Mouse (Mus musculus) hindbrain, embryonic 14.5 days (tissue): ENCODE results near the gene Cd59a. TPM values are rescaled to one million over a fixed set of nuclear protein-coding genes. Genes with fewer than 3 reads are reported as not detected.

ENCODE experiments used
- ATAC-seq: fragments of 200-750 bp; cut with Nextera tagmentation; 2 replicates; pipeline ENCODE4 v1.8.0; 2017; ENCODE audit warnings: moderate number of reproducible peaks, mild to moderate bottlenecking, moderate TSS enrichment, moderate library complexity; ENCODE audit not compliant: low FRiP score
- DNase-seq: peaks from one replicate; pipeline ENCODE4 v3.0.0-alpha.2; 2015; ENCODE audit warnings: low spot score
- H3K27ac ChIP-seq: fragments of 300-500 bp; sonication (generic); 2 replicates; pipeline ENCODE4 v1.5.1; 2014; ENCODE audit warnings: mild to moderate bottlenecking, moderate library complexity
- H3K27me3 ChIP-seq: fragments of 300-500 bp; sonication (generic); 2 replicates; pipeline ENCODE4 v1.6.1; 2014; ENCODE audit warnings: mild to moderate bottlenecking, low read length, mixed read lengths; ENCODE audit not compliant: control insufficient read depth, insufficient read depth
- H3K36me3 ChIP-seq: fragments of 300-500 bp; sonication (generic); replicated peaks from 2 replicates; pipeline ENCODE4 v1.6.1; 2014; ENCODE audit not compliant: control insufficient read depth, insufficient read depth
- H3K4me1 ChIP-seq: fragments of 300-500 bp; sonication (generic); replicated peaks from 2 replicates; pipeline ENCODE4 v1.6.1; 2014; ENCODE audit warnings: antibody characterized with exemption, low read length, mixed read lengths; ENCODE audit not compliant: control insufficient read depth, insufficient read depth
- H3K4me2 ChIP-seq: fragments of 300-500 bp; sonication (generic); replicated peaks from 2 replicates; pipeline ENCODE4 v1.6.1; 2014; ENCODE audit warnings: mild to moderate bottlenecking, moderate library complexity
- H3K4me3 ChIP-seq: fragments of 300-500 bp; sonication (generic); replicated peaks from 2 replicates; pipeline ENCODE4 v1.5.1; 2014; ENCODE audit warnings: mild to moderate bottlenecking, low read length
- H3K9ac ChIP-seq: fragments of 300-500 bp; sonication (generic); 2 replicates; pipeline ENCODE4 v1.6.1; 2014
- H3K9me3 ChIP-seq: fragments of 300-500 bp; sonication (generic); 2 replicates; pipeline ENCODE4 v1.6.1; 2016; ENCODE audit warnings: low read length; ENCODE audit not compliant: control insufficient read depth
- WGBS: fragments of 180-500 bp; shearing (Covaris S2); extraction: QIAGEN DNeasy Blood & Tissue Kit; methylation state at CpG from one replicate; pipeline ENCODE4 v1.1.7; 2014; 5-methylcytosine and 5-hydroxymethylcytosine counted together
- polyA plus RNA-seq: library from polyadenylated mRNA; unstranded; fragments of >200 nt; fragmentation: Nextera tagmentation; extraction: Ambion mirVana; gene quantifications from 2 replicates; pipeline ENCODE4 v1.2.1, GENCODE M21; 2014

The Cd59a gene
- polyA plus RNA-seq, 1 experiment from 2014 or later, result 16.6 TPM

GRCm38 (mm10) chr2:104130165-104130564 is 34.6 kb downstream of the Cd59a start:
- Histone ChIP-seq H3K4me2 (no peak overlapping the region), H3K36me3 (no peaks in the 10 kb centered on the region), H3K27ac (no peak overlapping the region), H3K27me3 (no peaks in the 10 kb centered on the region), H3K4me1 (no peaks in the 10 kb centered on the region), H3K4me3 (no peak overlapping the region), H3K9me3 (no peaks in the 10 kb centered on the region), H3K9ac (no peak overlapping the region)
- ATAC-seq, result no peak
- 81% methylated on average over 6 of the region's 6 CpGs for WGBS
- no peak for DNase-seq

GRCm38 (mm10) chr2:104130969-104131368 is 35.4 kb downstream of the Cd59a start:
- WGBS, result 60% methylated on average over 3 of the region's 3 CpGs
- no peak for DNase-seq

GRCm38 (mm10) chr2:104132266-104132859 is 36.8 kb downstream of the Cd59a start:
- DNase-seq (no peak), ATAC-seq (no peak)
- Histone ChIP-seq H3K27ac (no peak overlapping the region), H3K36me3 (no peaks in the 10 kb centered on the region), H3K4me2 (no peak overlapping the region), H3K9ac (no peak overlapping the region), H3K4me3 (no peak overlapping the region), H3K27me3 (no peaks in the 10 kb centered on the region), H3K9me3 (no peaks in the 10 kb centered on the region), H3K4me1 (no peaks in the 10 kb centered on the region)
- 75% methylated on average over 7 of the region's 7 CpGs for WGBS

More at GRCm38 (mm10) chr2:104130969-104131368, 35.4 kb downstream of the Cd59a start:
- no peak overlapping the region for H3K27ac ChIP-seq
- no peaks in the 10 kb centered on the region for H3K27me3 ChIP-seq
- H3K9me3 ChIP-seq, result no peaks in the 10 kb centered on the region
- H3K9ac ChIP-seq, result no peak overlapping the region
- H3K36me3 ChIP-seq, result no peaks in the 10 kb centered on the region
- no peak overlapping the region for H3K4me2 ChIP-seq
- ATAC-seq, result no peak
- H3K4me1 ChIP-seq, result no peaks in the 10 kb centered on the region
- no peak overlapping the region for H3K4me3 ChIP-seq

- H3K4me2 ChIP-seq, result no peak overlapping the region
- H3K36me3 ChIP-seq, result no peaks in the 10 kb centered on the region
- WGBS, result 50% methylated on average over 12 of the region's 12 CpGs
- no peak overlapping the region for H3K27ac ChIP-seq
- no peak overlapping the region for H3K9ac ChIP-seq
- H3K4me3 ChIP-seq, result no peak overlapping the region
- DNase-seq (no peak), ATAC-seq (no peak)
- H3K9me3 ChIP-seq, result no peaks in the 10 kb centered on the region
- no peaks in the 10 kb centered on the region for H3K27me3 ChIP-seq
- no peaks in the 10 kb centered on the region for H3K4me1 ChIP-seq
Observed at GRCm38 (mm10) chr2:104133042-104133810, 37.6 kb downstream of the Cd59a start.

- no peak overlapping the region for H3K9ac ChIP-seq
- WGBS, result 51% methylated on average over 8 of the region's 8 CpGs
- H3K9me3 ChIP-seq, result no peaks in the 10 kb centered on the region
- no peaks in the 10 kb centered on the region for H3K36me3 ChIP-seq
- H3K4me2 ChIP-seq, result no peak overlapping the region
- peak; percentile 82 for ATAC-seq
- no peaks in the 10 kb centered on the region for H3K4me1 ChIP-seq
- no peak overlapping the region for H3K4me3 ChIP-seq
- no peaks in the 10 kb centered on the region for H3K27me3 ChIP-seq
- peak; percentile 91 for DNase-seq
- H3K27ac ChIP-seq, result no peak overlapping the region
Observed at GRCm38 (mm10) chr2:104134150-104135056, 38.8 kb downstream of the Cd59a start.

GRCm38 (mm10) chr2:104135920-104136319 is 40.3 kb downstream of the Cd59a start:
- no peak for ATAC-seq
- H3K36me3 ChIP-seq, result no peaks in the 10 kb centered on the region
- no peak overlapping the region for H3K27ac ChIP-seq
- no peaks in the 10 kb centered on the region for H3K9me3 ChIP-seq
- H3K9ac ChIP-seq, result no peak overlapping the region
- H3K4me1 ChIP-seq, result no peaks in the 10 kb centered on the region
- H3K4me3 ChIP-seq, result no peak overlapping the region
- DNase-seq, result no peak
- no peak overlapping the region for H3K4me2 ChIP-seq
- no peaks in the 10 kb centered on the region for H3K27me3 ChIP-seq
- WGBS, result 62% methylated on average over 2 of the region's 2 CpGs

GRCm38 (mm10) chr2:104142140-104142539 is 46.5 kb downstream of the Cd59a start:
- Histone ChIP-seq H3K9me3 (no peaks in the 10 kb centered on the region), H3K4me1 (no peaks in the 10 kb centered on the region), H3K4me2 (no peak overlapping the region), H3K27ac (no peak overlapping the region), H3K36me3 (no peaks in the 10 kb centered on the region), H3K9ac (no peak overlapping the region), H3K4me3 (no peak overlapping the region), H3K27me3 (no peaks in the 10 kb centered on the region)
- ATAC-seq (no peak), DNase-seq (no peak)
- WGBS, result 93% methylated on average over 8 of the region's 8 CpGs

- DNase-seq, result no peak
- H3K27me3 ChIP-seq, result no peaks in the 10 kb centered on the region
- H3K9ac ChIP-seq, result no peak overlapping the region
- peaks cover 6% of the 10 kb centered on the region for H3K36me3 ChIP-seq
- no peak overlapping the region for H3K4me2 ChIP-seq
- no peak overlapping the region for H3K27ac ChIP-seq
- 90% methylated on average over 12 of the region's 12 CpGs for WGBS
- H3K4me1 ChIP-seq, result no peaks in the 10 kb centered on the region
- no peaks in the 10 kb centered on the region for H3K9me3 ChIP-seq
- H3K4me3 ChIP-seq, result no peak overlapping the region
- ATAC-seq, result no peak
Observed at GRCm38 (mm10) chr2:104144004-104144403, 48.4 kb downstream of the Cd59a start.

GRCm38 (mm10) chr2:104145983-104146382 is 50.4 kb downstream of the Cd59a start:
- no peak overlapping the region for H3K27ac ChIP-seq
- no peaks in the 10 kb centered on the region for H3K4me1 ChIP-seq
- H3K4me3 ChIP-seq, result no peak overlapping the region
- peaks cover 6% of the 10 kb centered on the region for H3K36me3 ChIP-seq
- ATAC-seq, result no peak
- no peaks in the 10 kb centered on the region for H3K9me3 ChIP-seq
- no peak for DNase-seq
- no peaks in the 10 kb centered on the region for H3K27me3 ChIP-seq
- no peak overlapping the region for H3K4me2 ChIP-seq
- 79% methylated on average over 1 of the region's 1 CpGs for WGBS
- no peak overlapping the region for H3K9ac ChIP-seq
